Mouse (Mus musculus) lung, adult 2 months (tissue): Measurements from ENCODE around the gene Spred3.

Source experiments
- CTCF ChIP-seq: fragments of 200-500 bp; IDR thresholded peaks from 2 replicates; pipeline ENCODE4 v1.5.1; 2011; ENCODE audit warnings: mild to moderate bottlenecking, low read length, control low read depth; ENCODE audit not compliant: insufficient read depth
- POLR2A ChIP-seq: fragments of 200-500 bp; IDR thresholded peaks from 2 replicates; pipeline ENCODE4 v1.6.1; 2011; ENCODE audit warnings: low read depth, mild to moderate bottlenecking, control low read depth, low read length, borderline replicate concordance; ENCODE audit errors: extremely low read depth

GRCm38 (mm10) chr7:29211415-29212198 is 41.4 kb upstream of the Spred3 start:
- TF ChIP-seq CTCF = no peak
- TF ChIP-seq POLR2A = peak; percentile 69; the same call in 1 of the 2 replicates
